Mouse (Mus musculus) adrenal gland, postnatal 4 days (tissue): ENCODE results near the gene Dyrk1a. TPM values are rescaled to one million over a fixed set of nuclear protein-coding genes. Genes with fewer than 3 reads are reported as not detected.

Experiments used
- DNase-seq, 2 experiments: peaks; one replicate each; pipeline ENCODE4 v3.0.0; 2021 to 2022; ENCODE audit warnings: low spot score in 2 of 2, mixed read lengths in 2 of 2
- total RNA-seq, 2 experiments: library from RNA; stranded (reverse); gene quantifications; 2 replicates each; pipeline ENCODE4 v1.2.3; 2021

The Dyrk1a gene
- total RNA-seq, 2 experiments from 2014 or later = 86.3 to 92.5 TPM

DNA sequence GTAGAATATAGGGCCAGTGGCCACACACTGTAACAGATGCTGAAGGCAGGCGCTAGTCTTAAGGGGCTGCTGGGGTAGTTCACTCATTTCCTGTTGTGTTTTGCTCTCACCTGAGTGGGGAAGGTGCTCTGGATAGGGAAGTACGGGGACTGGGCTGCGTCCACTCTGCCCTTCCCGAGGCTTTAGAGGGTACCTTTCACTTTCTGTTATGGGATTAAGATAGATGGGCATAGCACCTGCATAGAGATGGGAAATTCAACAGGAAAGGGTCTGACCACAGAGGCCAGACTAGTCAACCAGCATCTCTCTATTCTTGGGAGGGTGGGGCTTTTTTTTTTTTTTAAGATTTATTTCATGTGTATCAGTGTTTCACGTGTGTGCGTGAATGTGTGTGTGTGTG lies 19.2 kb downstream of the Dyrk1a start:
- no peak for DNase-seq

DNA sequence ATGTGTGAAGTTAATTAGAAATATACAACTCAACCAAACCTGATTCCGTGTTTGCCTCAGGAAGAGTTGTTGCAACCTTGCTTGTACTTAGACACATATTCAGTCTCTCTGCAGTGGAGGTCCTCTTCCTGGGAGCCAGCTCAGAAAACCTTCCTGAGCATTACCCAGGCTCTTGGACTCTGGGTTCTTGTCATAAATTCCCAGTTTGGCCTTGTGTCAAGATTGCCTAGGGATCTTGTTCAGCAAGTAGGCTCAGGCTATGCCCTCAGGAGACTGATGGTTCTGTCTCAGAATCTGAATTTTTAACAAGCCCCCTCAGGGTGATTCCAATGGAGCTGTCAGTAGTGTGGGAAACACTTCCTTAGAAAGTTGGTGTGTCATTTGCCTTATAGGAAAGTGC lies 19.8 kb downstream of the Dyrk1a start:
- DNase-seq = no peak

DNA sequence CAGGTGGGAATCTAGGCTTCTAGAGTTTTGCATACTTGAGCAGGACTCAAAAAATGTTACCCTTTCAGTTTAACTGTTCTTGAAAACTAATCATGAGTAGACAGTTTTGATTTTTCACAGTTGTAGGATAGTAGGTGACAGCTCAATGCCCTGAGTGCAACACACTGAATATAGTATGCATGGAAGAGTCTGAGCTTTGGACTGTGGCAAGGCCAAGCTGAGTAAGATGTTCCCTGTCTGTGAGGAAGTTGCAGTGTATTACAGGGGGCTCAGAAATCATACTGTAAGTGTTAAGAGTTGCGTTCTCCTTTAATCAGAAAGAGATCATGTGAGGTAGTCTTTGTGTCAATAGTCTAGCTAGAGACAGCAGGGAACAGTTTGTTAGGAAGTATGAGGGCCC lies 20.4 kb downstream of the Dyrk1a start:
- no peak for DNase-seq

DNA sequence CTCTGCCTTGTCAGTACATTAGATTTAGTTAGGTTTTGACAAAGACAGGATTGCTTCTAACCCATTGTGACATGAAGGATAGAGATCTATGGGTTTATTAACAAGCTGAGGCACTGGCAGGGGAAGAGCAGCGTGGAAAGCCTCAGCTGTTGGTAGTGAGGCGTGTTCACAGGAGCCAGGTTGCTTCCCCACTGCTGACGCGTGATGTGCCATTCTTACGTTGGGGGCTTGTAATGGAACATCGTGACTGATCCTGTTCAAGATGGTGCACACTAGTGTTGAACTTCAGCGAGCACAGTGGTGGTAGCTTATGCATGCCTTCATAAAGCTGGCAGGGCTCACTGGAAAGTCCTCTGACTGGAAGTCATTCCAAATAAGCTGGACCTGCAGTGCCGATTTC lies 21.2 kb downstream of the Dyrk1a start:
- DNase-seq = no peak

DNA sequence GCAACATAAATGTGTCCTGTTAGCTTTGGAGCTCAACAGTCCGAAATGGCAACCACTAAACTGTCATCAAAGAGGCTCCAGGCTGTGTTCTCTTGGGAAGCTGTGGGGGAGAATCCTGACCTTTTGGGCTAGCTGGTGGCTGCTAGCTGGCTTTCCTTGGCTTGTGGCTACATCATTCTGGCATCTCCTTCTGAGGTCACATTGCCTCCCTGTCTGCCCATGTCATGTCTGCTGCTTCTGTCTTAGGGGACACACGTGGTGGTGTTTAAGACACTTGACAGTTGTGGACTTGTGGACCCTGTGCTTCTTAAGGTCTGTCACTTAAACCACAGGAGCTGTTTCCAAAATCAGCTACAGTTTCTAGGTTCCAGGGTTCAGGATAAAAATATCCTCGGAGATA lies 21.7 kb downstream of the Dyrk1a start:
- DNase-seq = no peak

DNA sequence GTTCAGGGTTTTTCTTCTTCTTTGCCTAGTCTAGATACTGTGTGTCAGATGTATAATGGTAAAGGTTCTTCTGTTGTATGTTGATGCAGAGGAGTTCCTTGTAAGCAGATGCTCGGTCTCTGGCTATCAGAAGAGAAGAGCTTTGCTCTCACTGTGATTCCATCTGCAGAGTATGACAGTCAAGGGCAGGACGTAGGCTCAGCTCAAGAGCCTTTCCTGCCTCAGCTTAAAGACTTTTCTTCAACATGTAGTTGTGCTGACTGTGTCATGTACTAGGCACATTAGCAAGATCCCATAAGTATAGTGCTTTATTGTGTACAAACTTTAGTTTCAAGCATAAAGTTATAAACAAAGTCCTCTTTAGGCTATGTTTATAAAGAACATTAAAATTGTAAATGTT lies 26.8 kb downstream of the Dyrk1a start:
- no peak for DNase-seq

DNA sequence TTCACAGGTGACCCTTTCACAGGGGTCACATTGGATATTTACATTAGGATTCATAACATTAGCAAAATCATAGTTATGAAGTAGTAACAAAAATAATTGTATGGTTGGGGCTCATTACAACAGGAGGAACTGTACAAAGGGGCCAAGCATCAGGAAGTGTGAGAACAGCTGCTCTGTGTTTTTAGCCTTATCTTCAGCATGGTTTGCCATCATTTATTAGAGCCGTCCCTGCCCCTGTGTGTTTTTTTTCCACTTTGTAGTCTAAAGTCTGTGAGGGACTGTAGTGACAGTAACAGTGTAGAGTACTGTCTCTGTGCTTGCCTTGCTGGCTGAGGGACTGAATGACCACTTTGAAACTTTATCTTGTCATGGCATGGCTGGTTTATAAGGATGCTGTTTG lies 27.8 kb downstream of the Dyrk1a start:
- DNase-seq = no peak

DNA sequence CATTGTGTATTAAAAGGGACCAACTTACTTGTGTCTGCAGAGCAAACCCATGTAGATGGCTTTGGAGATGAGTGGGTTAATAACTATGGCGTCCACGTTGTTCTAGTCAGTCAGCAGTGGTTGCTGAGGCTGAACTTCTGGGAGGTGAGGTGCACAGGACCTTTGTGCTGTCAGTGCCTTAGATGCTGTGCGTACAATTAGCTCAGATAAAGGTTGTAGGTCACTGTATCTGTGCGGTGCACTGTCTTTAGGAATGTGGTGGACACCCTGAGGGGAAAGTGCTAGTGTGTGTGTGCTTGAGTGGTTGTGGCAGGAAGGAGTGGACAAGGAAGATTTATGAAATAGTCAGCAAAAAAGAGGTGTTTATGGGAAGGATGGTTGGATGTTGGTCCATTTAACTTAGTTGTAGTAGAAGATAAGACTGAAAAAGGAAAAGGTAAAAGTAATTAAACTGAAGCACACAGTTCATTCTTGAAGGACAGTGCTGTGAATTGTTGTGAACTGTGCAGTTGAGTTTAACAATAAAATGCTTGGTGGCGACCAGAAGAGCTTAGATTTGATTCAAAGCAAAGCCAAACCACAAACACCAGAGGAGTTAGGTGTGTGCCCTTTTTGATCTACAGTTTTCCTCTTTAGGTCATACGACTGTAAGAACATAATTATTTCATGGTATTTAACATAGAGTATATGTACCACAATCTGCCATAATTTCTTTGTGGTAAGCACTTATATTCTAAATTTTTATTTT lies 30.3 kb downstream of the Dyrk1a start:
- no peak for DNase-seq

DNA sequence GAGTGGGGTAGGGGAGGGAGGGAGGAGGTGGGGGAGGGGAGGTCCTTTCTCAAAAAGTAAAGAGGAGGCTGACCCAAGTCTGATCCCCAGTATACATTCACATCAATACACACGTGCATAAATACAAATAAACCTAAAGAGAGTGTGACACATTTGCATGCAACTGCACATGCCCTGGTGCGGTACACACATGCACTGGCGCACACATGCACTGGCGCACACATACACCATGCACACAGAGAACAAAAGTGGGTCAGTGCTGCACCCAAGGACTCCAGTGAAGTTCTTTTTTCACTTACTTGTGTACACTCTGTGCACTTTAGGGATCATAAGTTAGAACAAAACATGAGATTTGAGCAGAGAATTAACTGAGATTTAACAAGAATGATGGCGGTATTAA lies 31.3 kb downstream of the Dyrk1a start:
- no peak for DNase-seq

DNA sequence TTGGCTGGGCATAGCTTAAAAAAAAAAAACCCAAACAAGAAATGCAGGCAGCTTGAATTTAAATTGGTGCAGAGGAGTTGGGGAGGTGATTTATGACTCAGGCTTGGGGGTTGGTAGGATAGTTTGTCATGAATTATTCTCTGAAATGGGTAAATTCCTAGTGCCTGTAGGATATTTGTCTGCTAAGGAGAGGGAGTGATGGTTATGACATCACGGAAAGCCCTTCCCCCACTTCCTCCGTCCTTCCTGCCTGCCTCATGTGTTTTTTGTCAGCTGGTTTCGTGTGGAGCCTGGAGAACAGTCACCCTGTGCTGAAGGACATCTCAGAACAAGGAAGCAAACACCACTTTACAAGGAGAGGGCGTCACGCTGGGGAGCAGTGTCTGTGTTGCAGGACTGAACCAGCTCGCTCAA lies 31.7 kb downstream of the Dyrk1a start:
- DNase-seq = peak; percentile 15 to 26

DNA sequence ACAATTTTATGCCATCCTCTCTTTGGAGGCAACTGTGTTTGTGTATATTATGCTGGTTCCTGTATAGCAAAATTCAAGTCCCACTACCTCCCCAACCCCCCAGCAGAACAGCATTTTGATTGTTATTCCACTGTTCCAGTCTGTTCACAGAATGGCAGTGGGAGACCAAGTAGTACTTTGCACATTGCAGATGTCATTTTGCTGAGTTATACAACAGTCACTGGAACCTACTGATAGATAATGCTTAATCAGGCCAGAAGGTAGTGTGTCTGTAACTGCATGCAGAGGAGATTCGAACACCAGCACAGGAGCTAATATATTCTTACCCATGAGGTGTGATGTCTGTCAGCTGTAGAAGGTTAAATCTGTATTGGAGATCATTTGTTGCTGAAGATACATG lies 32.4 kb downstream of the Dyrk1a start:
- DNase-seq = no peak

DNA sequence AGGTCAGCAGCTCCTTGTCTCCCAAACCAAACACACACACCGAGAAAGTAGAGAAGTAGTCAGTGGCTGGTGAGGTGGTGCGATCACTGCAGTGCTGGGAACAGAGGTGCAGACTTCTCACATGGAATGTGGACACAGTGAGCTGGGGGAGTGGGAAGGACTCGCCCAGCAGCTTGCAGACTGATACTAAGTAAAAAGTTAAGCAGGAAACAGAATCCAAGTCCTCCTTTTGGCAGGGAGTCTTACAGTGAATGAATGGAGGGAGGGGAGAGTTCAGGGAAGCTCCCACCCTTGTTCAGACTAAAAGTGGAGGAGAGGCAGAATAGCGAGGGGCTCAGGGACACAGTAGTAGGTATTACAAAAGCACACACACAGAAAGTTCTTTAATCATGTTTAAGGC lies 32.9 kb downstream of the Dyrk1a start:
- no peak for DNase-seq

DNA sequence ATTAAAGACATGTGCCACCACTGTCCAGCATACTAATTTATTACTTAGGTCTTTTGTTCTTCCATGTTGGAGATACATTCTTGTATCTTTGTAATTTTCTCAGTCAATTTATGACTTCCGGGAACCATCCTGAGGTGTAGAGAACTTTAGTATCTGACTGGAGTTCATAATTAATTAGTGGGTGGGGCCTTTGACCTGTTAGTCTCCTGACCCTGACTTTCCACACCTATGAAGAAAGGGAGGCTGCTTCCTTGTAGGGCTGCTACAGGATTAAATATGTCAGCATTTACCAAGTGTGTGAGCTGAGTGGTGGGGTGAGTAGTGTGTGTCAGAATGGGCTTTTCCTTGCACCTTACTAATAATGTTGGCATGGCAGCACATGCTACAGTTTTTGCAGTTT lies 36.4 kb downstream of the Dyrk1a start:
- DNase-seq = no peak

DNA sequence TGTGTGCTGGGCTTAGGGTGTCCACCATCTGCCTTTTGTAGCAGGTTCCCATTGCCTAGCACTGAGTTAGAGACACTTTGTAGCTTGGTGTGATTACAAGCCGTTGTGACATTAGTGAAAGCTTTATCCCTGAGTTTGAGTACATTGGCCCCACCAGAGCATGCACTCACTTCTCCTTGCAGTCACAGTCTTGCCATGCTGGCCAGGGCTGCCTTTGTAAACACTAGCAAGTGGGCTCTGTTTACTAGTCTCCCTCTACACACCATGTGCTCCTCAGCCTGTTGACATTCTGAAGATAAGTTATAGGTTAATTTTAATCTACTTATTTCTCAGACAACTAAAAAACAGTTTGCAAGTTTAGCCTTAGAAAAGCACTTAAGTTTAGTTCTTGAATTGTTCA lies 37.7 kb downstream of the Dyrk1a start:
- DNase-seq = no peak

DNA sequence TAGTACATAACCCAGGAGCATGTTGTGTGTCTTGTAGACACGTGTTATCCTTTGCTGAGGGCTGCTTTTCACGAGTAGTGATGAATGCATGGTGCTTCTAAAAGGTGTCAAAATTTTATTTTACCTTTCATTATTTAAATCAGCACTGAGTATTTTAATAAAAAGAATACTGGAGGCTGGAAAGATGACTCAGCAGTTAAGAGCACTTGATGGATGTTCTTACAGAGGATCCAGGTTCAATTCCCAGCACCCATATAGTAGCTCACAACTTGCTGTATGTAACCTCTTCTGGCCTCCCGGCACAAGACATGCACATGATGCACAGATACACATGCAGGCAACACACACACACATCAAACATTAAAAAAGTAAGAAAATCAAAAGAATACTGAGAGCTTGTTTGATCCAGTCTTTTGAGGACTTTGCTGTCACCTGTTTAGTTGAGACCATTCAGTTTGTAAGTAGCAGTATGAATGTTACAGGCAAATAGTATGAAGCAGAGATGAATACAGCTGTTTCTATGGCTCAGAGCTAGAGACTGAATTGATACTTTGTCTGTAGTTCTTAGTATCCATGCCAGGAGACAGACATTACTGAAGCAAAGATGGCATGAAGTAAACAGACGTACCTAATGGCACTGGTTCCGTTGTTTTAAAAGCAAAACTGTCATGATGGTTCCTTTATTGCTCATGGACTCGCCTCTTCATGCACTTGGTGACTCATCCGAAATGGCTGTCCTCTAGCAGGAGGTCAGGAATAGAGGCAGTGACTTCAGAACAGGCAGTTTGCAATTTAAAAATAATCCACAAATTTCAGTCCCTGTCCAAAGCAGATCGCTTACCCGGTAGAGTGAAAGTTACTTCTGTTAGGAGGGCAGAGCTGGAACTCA lies 39.1 kb downstream of the Dyrk1a start:
- DNase-seq = no peak

DNA sequence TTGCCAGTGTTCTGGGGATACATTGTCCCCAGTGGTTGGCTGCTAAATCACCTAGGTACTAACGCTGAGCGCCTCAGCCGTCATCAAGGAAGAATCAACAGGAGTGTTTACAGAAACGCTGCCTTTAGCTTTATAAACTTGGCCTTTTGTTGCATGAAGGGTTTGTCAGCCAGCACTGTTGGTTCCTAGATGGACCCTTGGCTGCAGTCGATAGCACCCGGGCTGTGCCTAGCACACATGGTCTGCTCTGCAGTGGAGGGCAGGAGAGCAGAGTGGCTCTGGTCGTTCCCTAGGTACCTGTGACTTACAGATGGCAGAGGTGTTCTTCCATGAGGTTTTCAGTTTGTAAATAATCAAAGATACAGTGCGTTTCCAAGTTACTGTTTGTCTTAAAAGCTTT lies 42.8 kb downstream of the Dyrk1a start:
- no peak for DNase-seq

DNA sequence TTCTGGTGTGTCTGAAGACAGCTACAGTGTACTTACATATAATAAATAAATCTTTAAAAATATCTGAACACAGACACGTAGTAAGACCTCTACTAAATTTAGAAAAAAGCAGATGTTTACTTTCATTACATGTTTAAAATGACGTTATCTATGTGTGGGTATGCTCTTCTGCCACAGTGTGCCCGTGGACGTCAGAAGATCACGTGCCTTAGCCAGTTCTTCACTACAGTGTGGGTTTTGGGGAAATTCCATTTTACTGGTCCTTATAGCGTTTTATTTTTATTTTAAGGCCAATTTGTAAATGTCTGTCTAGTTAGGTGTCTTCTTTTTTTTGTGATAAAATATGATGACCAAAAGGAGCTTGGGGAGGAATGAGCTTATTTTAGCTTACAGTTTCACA lies 47.4 kb downstream of the Dyrk1a start:
- DNase-seq = no peak

DNA sequence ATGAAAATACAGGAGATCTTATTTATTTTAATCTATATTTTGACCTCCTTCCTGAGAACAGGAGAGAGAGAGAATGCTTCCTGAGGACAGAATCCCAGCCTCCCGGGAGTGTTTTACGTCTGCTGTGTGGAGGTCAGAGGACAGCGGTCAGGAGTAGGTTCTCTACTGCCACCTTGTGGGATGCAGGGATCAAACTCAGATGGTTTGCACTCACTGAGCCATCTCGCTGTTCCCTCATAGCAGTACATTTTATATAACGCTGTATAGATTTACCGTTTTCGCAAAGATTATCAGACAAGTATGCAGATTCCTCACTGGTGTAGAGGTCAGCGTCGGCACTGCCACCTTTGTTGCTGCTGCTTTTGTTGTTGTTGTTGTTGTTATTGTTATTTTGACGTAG lies 48.7 kb downstream of the Dyrk1a start:
- peak in 1 of 2 experiments; percentile 26 for DNase-seq

DNA sequence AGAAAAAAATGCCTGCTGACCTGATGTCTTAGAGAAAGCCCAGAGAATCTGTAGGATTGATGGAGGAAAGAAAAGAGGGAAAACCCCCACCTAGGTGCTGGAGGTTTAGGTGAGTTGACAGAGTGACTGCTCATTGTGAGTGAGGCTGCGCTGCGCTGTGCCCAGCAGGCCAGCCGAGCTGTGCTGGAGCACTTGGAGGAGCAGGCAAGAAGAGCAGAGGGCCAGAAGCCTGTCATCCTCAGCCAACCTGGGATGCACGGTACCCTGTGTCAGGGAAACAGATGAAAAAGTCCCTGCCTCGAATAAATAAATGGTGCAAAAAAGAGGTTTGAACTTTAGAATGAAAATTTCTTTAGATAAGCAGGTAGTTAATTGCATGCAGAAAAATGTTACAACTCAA lies 49.5 kb downstream of the Dyrk1a start:
- no peak for DNase-seq

DNA sequence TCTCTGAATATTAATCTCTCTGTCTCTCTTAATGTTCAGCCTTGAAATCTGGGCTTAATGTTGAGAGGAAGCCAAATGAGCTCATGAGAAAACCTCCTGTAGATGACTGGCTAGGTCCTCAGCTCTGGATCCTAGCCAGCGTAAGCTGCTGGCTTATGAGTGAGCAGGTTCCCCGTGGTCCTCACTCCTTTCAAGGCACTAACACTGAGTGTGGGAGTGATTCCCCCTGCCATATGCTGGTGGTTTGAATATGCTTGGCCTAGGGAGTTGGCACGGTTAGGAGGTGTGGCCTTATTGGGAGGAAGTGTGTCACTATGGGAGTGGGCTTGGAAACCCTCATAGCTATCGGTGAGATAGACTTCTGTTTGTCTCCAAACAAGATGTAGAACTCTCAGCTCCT lies 55.1 kb downstream of the Dyrk1a start:
- DNase-seq = no peak

DNA sequence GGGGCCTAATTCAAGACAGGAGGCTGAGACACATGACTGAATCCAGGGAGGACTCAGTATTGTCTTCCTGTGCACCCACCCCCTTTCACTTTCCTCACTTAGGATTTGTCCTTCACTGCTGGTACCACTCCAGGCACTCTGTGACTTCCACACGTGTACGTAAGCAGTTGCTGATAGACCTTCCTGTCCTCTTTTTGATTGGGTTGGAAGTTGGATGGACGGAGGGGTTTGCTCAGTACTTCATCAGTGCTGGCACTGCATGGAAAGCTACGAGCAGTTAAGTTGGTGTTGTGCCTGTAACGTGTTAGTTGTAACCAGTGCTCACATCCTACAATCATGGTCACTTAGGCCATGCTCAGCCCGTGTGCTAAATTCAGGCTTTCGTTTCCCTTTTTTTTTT lies 55.8 kb downstream of the Dyrk1a start:
- DNase-seq = no peak

DNA sequence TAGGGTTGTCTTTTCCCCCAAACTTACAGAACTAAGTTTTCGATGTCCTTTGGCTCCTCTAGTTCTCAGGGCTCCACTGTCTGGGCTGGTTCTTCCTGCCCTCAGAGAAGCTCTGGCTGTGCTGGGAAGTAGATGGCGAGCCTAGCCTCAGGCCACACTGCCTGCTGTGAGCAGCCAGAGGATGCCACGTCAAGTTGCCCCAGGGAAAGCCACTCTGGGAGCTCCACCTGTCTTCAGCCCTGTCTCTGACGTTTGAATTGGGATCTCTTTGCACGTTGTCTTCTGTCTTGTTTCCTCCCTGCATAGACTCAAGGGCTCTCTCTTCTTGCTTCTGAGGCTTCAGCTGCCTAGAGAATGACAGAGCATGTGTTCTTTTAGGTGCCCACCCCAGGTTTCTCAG lies 57.9 kb downstream of the Dyrk1a start:
- no peak for DNase-seq
